Mouse (Mus musculus) heart, postnatal 36 days (tissue): ENCODE measurements around the gene Kidins220. TPM values are rescaled to one million over a fixed set of nuclear protein-coding genes. Genes with fewer than 3 reads are reported as not detected.

Source experiments
- DNase-seq, 2 experiments: peaks; one replicate each; pipeline ENCODE4 v3.0.0; 2021 to 2022
- intact Hi-C: fragments of 180-260 bp; cut with DNase I; formaldehyde crosslinking; loops from one replicate; pipeline ENCODE4 v1.15.1; 2025
- total RNA-seq, 2 experiments: library from RNA; stranded (reverse); gene quantifications; 2 replicates each; pipeline ENCODE4 v1.2.3; 2021

The Kidins220 gene
- total RNA-seq: 10 to 100 TPM; 74.1 to 77.0 TPM

DNA sequence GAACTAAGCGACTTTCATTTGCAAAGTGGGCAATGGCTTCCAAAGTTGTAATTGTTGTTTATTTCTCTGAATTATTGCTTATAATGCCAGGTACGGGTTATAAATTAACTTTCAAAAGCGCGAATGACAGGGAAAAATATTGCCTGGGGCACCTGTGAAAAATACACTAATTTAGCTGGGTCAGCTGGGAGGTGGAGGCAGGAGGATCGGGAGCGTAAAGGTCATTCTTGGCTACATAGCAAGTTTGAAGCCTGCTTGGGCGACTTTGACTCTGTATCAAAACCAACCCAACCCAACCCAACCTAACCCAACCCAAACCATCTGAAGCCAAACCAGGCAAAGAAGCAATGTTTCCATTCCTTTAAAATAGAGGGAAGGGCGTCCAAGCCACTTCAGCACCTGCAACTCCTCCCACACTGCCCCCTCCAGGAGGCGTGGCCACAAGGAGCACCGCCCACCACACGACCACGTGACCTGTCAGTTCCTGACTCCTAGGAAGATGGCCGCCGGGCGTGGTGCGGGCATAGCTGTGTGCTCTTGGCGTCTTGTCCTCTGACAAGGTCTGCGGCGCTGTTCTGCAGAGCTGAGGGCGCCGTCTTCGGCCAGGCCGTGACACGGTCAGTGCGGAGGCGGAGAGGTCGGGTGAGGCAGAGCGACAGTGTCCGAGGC is at the start of gene Kidins220:
Kidins220 (plus strand) TSS at position 480 of the 669 bp plus-strand sequence.
- peak; percentile 94 to 96 for DNase-seq
- intact Hi-C loops: no loop called here

DNA sequence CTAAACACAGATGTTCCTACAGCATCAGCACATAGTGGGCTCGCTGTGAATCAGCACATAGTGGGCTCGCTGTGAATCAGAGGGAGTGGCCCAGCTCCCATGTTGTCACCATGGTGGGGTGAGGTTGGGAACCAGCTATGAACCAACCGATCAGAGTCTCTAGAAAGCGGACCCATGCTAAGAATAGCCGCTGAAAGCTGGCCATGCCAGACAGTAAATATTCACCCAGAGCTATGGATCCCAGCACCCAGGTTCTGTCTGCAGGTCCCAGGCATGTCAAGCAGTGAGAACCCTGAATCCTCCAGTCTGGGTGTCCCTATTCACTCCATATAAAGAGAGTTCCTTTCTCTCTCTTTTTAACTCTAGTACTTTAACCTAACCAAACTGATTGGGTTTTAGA is 49.4 kb upstream of the Kidins220 start:
- intact Hi-C loops: no loop called here
- DNase-seq: no peak

DNA sequence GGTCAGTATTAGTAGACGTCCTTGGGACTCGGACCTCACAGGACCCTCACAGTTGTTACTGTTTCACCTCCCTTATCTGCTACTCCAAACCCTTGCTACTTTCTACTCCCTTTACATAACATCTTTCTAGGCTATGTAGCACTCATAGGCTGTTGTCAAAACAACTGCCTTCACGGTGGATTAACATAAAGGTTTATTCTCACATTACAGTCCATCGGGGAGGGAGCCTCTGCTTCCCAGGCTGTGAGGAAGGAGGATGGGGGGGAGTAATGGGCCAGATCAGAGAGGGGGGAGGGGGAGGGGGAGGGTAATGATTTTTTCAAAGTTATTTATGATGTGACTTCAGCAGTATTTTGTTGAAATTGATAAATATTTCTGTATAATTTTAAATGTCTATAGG is 49.0 kb upstream of the Kidins220 start:
- intact Hi-C loops: no loop called here

DNA sequence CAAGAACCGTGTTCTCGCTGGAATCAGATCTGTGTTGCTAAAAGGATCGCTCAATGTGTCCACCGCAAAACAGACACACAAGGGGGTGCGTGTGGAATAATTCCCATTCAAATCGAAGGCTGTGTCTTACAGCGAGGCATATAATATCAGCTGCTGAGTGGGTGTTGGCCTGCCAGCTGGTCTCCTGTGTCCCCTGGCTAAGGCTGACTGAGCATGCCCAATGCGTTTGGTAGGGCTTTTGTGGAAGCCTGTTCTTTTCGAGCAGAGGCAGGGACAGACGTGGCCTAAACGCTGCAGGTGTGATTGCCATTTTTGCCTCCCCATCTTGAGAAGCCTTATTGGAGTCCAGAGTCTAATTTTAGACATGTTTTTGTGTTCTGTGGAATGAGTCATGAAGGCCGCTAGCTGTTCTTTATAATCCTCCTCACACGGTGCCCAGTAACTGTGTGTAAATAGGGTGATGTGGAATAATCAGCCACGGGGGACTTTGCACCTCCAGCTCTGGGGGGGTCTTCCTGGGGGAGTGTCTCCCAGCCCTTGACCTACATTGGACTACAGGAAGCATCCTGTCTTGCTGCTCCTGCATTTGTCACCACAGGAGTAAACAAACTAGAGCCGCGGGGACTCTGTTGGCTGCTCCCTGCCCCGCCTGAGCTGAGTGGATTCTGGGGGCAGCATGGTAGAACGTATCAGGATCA is 46.5 kb upstream of the Kidins220 start:
- intact Hi-C loops: no loop called here
- DNase-seq: no peak

More for the DNA sequence above, 49.0 kb upstream of the Kidins220 start:
- no peak for DNase-seq

DNA sequence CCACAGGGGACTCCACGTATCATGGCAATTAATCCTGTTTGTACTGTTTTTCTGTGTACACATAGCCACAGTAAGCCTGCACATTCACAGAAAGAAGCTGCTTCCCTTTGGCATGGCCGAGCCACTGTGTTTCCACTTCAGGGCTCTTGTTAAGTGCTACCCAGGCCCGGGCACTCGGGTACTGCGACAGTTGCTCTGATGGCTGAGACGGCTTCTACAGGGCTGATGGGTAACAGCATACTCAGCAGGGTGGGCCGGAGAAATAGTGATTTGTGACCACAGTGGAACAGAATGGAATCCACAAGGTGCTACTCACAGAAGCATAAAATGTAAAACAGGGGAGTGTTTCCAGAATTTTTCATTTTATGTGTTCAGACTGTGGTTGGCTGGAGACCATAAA is 45.7 kb upstream of the Kidins220 start:
- intact Hi-C loops: no loop called here
- DNase-seq: no peak

DNA sequence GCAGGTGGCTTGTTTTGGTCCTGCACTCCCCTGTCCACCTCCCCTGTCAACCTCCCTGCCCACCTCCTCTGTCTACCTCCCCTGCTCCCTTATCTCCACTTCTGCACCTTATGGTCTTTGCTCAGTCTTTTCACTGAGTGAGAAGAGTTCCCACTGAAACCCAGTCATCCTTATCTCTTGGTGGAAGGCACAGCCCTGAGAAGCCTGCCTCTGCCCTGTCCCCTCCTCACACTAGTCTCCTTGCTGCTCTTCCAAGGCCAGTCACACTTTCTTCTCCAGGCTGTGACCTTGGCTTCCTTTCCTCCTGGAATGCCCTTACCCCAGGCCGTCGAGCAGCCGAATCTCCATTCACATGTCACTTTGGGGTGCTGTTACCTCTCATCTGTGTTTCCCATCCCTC is 44.0 kb upstream of the Kidins220 start:
- intact Hi-C loops: no loop called here
- no peak for DNase-seq

DNA sequence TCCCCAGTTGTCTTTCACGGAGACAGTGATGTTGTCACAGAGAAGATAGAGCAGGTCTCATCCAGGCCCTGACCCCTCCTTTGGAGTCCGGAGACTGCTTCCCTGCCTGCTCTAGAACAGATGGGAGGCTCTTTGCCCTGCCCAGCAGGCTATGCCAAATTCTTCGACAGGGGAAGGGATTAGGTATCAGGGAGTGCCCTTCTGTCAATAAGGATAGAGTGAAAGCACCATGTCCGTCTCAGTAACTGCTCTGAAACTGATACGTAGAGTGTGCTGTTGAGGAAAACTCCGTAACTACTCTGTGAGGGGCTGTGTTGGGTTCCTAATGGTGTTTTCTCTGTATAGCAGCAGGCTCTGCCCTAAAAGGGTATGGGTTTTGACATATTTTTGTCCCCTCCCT is 42.6 kb upstream of the Kidins220 start:
- intact Hi-C loops: no loop called here
- DNase-seq: no peak

DNA sequence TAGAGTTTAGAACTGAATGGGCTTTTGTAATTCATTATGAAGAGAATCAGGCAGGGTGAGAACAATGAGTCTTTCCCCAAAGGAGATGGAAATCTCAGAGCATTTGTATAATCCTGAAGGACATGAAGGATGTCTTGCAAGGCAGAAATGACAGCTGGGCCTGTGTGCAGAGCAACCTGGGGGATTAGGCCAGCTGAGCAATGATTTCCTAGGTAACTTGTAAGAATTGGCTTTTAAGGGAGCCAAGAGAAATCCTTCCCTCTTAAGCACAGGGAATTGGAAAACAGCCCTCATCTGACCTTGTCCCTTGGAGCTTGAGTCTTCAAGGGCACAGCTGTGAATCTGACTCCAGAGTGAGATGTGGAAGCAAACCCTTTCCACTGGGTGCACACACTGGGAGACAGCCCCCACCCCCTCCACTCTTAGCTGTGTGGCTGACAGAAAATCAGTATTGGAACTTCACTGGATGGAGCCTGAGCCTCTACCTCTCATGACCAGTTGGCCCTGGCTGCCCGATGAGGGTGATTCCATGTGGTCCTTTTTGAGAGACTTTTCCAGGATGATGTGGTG is 41.4 kb upstream of the Kidins220 start:
- intact Hi-C loops: no loop called here
- DNase-seq: no peak

DNA sequence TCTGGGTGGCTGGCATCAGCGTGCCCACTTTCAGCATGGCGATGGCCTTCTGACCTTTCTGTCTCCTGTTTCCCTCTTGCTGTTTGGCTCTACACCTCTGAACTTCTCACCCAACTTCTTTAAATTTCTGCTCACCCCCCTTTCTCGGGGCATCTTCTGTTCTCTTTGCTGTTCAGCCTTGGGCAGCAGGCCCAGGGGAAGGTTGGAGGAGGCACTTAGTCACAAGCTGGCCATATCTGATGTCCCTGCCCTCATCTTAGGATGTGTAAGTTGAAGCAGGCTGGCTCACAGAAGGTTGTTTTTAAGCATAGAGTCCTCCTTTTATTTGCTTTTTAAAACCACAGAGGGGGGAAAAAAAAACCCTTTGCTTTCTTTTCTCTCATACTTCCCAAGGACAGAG is 40.7 kb upstream of the Kidins220 start:
- intact Hi-C loops: no loop called here
- DNase-seq: no peak

DNA sequence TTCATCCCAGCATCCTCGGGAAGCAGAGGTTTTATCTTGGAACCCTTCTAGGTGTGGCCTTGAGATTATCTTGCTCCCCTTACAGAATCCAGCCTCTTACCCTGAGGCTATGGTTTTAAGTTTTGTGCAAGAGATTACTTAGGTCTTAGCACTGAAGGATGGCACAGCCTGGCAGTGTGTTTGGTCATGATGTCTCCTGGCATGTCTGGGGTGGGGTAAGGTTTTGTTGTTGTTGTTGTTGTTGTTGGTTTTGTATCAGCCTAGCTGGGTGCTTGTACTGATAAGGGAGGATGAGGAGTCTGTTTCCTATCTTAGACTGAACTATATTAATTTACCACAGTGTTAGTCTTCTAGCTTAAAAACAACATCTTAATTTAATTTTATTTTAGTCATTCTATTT is 38.4 kb upstream of the Kidins220 start:
- DNase-seq: no peak
- intact Hi-C loops: no loop called here

DNA sequence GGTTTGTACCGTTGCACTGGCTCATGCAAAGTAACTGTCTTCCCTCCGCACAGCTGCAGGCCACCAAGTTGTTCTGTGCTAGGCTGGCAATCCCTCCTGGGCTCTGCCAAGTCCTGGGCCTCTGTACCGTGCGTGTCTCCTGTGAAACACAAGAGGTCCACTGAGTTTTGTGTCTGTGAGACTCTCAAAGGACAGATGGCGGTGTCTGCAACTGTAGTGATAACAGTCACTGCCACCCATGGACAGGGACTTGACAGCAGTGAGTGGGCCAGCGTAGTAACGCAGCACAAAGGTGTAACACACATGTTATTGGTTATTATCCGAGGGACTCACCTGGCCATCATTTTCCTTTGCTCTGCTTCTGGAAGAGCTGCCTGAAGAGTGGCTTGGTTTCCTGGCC is 35.4 kb upstream of the Kidins220 start:
- intact Hi-C loops: no loop called here
- no peak for DNase-seq

DNA sequence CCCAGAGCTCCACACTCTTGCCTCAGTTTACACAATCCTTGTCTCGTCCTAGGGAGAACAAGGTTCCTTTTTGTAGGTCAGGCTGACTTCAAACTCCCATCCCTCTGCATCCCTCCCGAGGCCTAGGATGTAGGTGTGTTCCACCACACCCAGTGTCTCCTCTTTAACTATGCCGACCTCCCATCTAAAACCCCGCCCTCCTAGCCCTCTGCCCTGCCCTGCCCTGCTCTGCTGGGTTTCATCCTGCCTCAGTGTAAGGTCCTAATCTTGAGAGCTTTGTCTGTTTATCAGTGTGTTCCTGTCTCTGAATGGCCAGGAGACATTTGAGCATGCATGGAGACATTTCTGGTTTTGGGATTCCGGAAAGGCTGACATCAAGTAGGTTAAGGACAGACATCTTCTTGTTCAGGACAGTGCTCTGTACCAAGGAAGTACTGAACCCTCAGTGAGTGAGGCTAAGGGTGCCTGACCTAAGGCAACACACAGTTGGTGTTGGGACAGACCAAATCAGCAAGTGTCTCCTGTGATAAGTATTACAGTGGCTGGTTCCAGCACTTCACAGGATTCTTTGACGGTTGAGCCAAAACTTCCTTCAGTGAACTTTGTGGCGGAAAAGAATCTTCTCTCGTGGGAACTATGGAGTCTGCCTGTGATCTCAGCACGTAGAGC is 32.0 kb upstream of the Kidins220 start:
- no peak for DNase-seq
- intact Hi-C loops: no loop called here

DNA sequence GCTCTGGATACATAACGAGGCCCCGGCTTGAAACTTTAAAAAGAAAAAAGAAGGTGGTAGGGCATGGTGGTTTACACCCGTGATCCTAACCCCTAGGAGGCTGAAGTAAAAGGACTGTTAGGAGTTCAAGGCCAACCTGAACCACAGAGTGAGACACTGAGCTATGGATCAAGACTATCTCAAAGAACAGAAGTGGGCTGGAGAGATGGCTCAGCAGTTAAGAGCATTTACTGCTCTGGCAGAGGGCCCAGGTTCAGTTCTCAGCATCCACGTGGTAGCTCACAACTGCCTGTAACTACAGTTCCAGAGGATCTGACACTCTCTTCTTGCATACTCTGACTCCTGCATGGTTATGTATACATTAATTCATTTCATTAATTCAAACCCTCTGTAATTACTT is 31.3 kb upstream of the Kidins220 start:
- intact Hi-C loops: no loop called here
- DNase-seq: no peak

DNA sequence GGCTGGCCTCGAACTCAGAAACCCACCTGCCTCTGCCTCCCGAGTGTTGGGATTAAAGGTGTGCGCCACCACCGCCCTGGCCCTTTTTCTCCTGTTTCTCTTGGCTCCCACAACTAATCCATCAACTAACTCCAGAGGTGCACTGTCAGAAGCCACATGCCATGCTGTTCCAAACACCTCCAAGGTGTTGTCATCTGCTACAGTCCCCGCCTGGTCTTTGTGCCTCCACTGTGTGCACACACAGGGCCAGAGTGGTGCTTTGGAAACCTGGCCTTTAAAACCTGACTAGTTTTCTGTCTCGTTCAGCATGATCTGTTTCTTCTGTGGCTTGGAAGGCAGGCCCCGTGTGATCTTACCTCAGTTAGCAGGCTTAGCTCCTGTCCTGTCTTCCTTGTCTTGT is 30.1 kb upstream of the Kidins220 start:
- DNase-seq: no peak
- intact Hi-C loops: no loop called here

DNA sequence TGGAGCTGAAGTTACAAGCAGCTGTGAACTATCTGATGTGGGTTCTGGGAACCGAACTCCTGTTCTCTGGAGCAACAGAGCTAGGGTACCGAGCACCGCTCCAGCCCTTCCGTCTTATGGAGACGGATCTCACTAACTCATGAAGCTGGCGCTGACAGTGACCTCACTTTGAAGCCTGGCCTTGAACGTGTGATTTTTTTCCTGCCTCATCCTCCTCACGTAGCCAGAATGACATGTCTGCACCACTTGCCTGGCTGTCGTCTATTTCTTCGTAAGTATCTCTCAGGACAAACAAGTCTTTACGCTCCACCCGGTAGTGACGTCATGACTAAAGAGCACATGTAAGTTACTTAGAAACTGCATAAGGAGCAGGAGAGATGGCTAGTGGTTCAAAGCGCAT is 27.7 kb upstream of the Kidins220 start:
- intact Hi-C loops: no loop called here
- DNase-seq: no peak

DNA sequence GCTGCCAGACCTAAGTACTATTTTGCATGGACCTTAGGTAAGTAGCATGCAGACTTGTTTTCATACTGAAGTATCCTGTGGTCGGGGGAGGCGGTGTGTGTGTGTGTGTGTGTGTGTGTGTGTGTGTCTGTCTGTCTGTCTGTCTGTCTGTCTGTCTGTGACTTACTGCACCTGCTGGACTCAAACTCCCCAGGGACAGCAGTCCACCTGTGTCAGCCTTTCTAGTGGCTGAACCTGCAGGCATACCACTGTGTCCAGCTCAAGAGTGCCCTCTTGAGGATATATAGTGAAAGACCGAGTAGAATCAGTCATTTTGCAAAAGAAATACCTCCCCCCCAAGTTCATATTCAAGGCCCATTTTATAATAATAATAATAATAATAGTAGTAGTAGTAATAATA is 26.4 kb upstream of the Kidins220 start:
- peak; percentile 22 to 23 for DNase-seq
- intact Hi-C loops: loop anchor here (1.0 to 2.0 kb wide), 3 partner anchors 116 to 240 kb away; partner anchors contain the start of gene Rrm2

DNA sequence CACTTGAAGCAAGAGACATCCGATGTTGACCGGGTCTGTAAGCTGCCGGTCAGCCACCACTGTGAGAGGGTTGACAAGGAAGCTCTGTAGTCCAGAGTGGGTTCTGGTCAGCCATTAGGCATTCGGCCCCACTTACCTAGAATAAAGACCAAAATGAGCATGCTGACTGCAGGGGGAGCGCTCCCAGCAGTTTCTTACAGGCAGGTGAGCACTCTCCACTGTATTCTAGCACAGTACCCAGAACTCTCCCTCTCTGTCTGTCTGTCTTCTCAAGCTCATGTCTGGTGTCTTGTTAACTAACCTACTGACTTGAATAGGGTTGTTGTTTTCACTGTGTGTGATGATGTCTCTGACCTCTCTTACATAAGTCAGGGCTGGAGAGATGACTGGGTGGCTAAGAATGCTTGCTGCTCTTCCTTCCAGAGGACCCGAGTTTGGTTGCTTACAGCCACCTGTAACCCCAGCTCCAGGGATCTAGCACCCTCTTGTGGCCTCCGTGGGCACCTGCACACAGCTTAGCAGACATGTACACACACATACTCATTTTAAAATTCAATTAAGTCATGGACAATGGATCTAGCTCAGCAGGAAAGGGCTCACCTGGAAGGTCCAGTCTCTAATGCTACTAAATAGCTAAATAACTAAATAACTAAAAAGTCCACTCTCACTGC is 24.2 kb upstream of the Kidins220 start:
- no peak for DNase-seq
- intact Hi-C loops: no loop called here

DNA sequence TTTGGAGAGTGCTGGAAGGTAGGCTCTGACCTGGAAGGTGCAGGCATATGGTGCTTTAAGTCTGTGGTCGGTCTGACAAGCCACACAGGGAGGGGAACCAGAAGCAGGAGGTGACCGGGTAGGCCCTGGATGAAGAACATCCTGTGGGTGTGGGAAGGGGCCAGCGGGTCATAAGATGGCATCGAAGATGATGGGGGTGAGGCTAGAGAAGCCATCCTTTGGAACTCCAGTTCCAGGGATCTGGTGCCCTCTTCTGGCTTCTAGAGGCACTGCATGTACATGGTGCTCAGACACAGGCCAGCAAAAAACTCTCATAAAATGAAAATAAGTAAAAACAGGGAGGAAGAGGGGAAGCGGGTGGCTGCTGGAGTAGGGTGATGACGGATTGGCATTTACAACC is 22.6 kb upstream of the Kidins220 start:
- peak; percentile 54 to 76 for DNase-seq
- intact Hi-C loops: loop anchor here (1.0 kb wide), 2 partner anchors 235 to 242 kb away; no protein-coding TSS in a partner anchor

DNA sequence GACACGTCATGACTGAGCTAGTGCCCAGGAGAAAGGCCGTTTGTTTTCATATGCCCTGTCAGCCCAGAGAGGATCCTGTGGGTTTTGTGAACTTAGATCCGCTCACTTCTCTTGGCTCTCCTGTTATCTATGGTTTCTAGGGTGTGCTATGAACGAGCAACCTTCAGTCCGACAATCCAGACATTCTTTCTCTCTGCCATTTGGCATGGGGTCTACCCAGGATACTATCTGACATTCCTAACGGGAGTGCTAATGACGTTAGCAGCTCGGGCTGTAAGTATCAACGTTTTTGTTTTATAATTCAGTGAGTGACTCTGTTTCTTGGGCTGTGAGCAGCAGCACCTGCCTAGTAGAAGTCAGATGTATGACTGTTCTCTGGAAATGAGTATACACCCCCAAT is 19.6 kb upstream of the Kidins220 start:
- intact Hi-C loops: no loop called here
- DNase-seq: no peak

DNA sequence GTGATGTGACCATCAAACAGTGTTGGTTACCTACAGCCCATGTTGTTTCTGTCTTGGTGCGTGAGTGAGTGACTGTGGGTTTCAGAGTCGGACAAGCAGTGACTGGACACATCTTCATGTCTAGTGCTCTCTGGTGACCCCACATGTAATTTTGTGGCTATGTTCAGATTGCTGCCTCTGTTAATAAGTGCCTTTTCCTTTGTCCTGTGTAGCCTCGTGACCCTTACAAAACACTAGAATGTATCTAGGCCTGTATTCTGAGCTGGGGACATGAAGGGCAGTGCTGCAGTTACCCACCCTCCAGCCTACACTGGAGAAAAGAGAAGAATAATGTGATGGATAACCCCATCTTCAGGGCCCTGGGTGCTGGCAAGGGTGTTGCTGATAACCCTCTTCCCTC is 16.2 kb upstream of the Kidins220 start:
- intact Hi-C loops: no loop called here
- DNase-seq: no peak

DNA sequence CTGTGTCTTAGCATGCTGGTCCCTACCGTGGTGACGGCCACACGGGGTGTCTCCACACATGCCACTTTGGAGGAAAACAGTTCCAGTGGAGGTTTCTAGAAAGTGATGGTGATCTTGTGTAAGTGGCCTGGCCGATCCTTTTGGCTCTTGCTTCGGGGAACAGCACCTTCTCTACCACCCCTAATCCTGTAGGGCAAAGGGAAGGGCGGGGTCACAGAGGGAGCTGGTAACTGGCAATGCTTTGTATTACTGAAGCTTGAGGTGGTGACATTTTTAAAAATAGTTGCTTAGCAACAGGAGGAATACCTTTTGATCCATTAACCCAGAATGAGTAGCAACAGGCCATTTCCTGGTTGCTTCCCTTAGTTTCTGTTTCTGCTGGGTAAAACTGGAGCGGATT is 12.9 kb upstream of the Kidins220 start:
- no peak for DNase-seq
- intact Hi-C loops: no loop called here
